Mouse (Mus musculus) intestine, embryonic 15.5 days (tissue): ENCODE measurements around the gene Mcf2l. TPM values are rescaled to one million over a fixed set of nuclear protein-coding genes. Genes with fewer than 3 reads are reported as not detected.

Experiments
- ATAC-seq: fragments of 200-750 bp; cut with Nextera tagmentation; 2 replicates; pipeline ENCODE4 v1.8.0; 2017; ENCODE audit warnings: moderate TSS enrichment, moderate library complexity
- H3K27ac ChIP-seq: fragments of 300-500 bp; sonication (generic); 2 replicates; pipeline ENCODE4 v1.5.1; 2015; ENCODE audit warnings: mild to moderate bottlenecking, inconsistent platforms
- H3K27me3 ChIP-seq: fragments of 300-500 bp; sonication (generic); replicated peaks from 2 replicates; pipeline ENCODE4 v1.6.1; 2015; ENCODE audit warnings: inconsistent platforms
- H3K36me3 ChIP-seq: fragments of 300-500 bp; sonication (generic); 2 replicates; pipeline ENCODE4 v1.6.1; 2015; ENCODE audit warnings: inconsistent platforms
- H3K4me1 ChIP-seq: fragments of 300-500 bp; sonication (generic); replicated peaks from 2 replicates; pipeline ENCODE4 v1.6.1; 2015; ENCODE audit warnings: inconsistent platforms
- H3K4me2 ChIP-seq: fragments of 300-500 bp; sonication (generic); replicated peaks from 2 replicates; pipeline ENCODE4 v1.6.1; 2015; ENCODE audit warnings: mild to moderate bottlenecking, inconsistent platforms
- H3K4me3 ChIP-seq: fragments of 300-500 bp; sonication (generic); replicated peaks from 2 replicates; pipeline ENCODE4 v1.5.1; 2015; ENCODE audit warnings: inconsistent platforms
- H3K9ac ChIP-seq: fragments of 300-500 bp; sonication (generic); 2 replicates; pipeline ENCODE4 v1.6.1; 2015; ENCODE audit warnings: inconsistent platforms
- H3K9me3 ChIP-seq: fragments of 300-500 bp; sonication (generic); 2 replicates; pipeline ENCODE4 v1.6.1; 2016; ENCODE audit warnings: inconsistent platforms
- WGBS: fragments of 180-500 bp; shearing (Covaris S2); methylation state at CpG from one replicate; pipeline ENCODE4 v1.1.7; 2015; 5-methylcytosine and 5-hydroxymethylcytosine counted together
- polyA plus RNA-seq: library from polyadenylated mRNA; unstranded; fragments of >200 nt; fragmentation: Nextera tagmentation; extraction: Ambion mirVana; gene quantifications from 2 replicates; pipeline ENCODE4 v1.2.1, GENCODE M21; 2015

Gene Mcf2l
- polyA plus RNA-seq, 1 experiment from 2014 or later, result 13.7 TPM

- ATAC-seq, result peak; percentile 70
- 14% methylated on average over 21 of the region's 21 CpGs for WGBS
Measured at GRCm38 (mm10) chr8:12947604-12948573, 74.3 kb downstream of the Mcf2l start.

GRCm38 (mm10) chr8:12948574-12948961, 75.0 kb downstream of the Mcf2l start:
- H3K36me3 ChIP-seq, result no peaks in the 10 kb centered on the region
- no peaks in the 10 kb centered on the region for H3K27me3 ChIP-seq
- H3K9ac ChIP-seq, result peak overlapping the region; percentile 47
- H3K27ac ChIP-seq, result 0 out of 2 replicates have a peak overlapping the region, but pooled peaks have one; percentile 44
- H3K4me1 ChIP-seq, result peaks cover 29% of the 10 kb centered on the region
- peak overlapping the region; percentile 30; the same call in 1 of the 2 replicates for H3K4me3 ChIP-seq
- 31% methylated on average over 3 of the region's 3 CpGs for WGBS
- H3K4me2 ChIP-seq, result peak overlapping the region; percentile 61
- no peaks in the 10 kb centered on the region for H3K9me3 ChIP-seq
- no peak for ATAC-seq

More at GRCm38 (mm10) chr8:12947604-12948573, 74.3 kb downstream of the Mcf2l start:
- H3K4me3 ChIP-seq, result peak overlapping the region; percentile 30
- H3K27me3 ChIP-seq, result no peaks in the 10 kb centered on the region
- no peaks in the 10 kb centered on the region for H3K36me3 ChIP-seq
- no peaks in the 10 kb centered on the region for H3K9me3 ChIP-seq
- H3K27ac ChIP-seq, result peak overlapping the region; percentile 44
- H3K9ac ChIP-seq, result peak overlapping the region; percentile 47
- peak overlapping the region; percentile 61 for H3K4me2 ChIP-seq
- H3K4me1 ChIP-seq, result peaks cover 29% of the 10 kb centered on the region

DNA sequence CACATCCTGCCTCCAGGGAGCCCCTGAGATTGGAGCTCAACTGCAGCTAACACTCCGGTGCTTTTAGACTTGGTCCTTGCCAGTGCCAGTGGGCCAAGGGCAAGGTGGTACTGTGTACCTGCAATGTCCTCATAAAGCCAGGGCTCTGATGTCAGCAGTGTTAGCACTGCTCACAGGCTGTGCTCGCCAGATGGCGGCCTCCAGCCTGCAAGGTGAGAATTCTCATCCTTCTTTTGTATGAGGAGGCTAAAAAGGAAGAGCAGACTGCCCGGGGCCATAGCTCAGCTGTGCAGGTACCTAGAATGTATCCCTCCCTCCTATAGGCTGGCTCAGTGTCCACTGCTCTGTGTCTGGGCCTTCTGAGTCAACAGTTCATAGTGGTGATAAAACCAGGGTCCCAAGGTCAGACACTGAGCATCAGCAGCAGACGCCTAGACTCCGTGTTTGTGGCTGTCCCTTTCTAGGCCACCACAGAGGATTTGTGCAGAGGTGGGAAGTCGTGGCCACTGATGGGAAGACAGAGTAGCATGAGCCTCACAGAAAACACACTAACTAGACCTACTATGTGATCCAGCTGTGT, 77.5 kb downstream of the Mcf2l start:
- Histone ChIP-seq H3K36me3 (no peaks in the 10 kb centered on the region), H3K4me3 (no peak overlapping the region), H3K4me2 (no peak overlapping the region), H3K9me3 (no peaks in the 10 kb centered on the region), H3K27me3 (no peaks in the 10 kb centered on the region), H3K9ac (no peak overlapping the region), H3K4me1 (peaks cover 29% of the 10 kb centered on the region), H3K27ac (no peak overlapping the region)
- WGBS, result 62% methylated on average over 7 of the region's 7 CpGs
- ATAC-seq, result no peak

GRCm38 (mm10) chr8:12952699-12953098, 79.1 kb downstream of the Mcf2l start:
- no peak for ATAC-seq
- H3K4me3 ChIP-seq, result no peak overlapping the region
- WGBS, result 49% methylated on average over 6 of the region's 6 CpGs
- H3K27me3 ChIP-seq, result no peaks in the 10 kb centered on the region
- H3K36me3 ChIP-seq, result no peaks in the 10 kb centered on the region
- H3K27ac ChIP-seq, result no peak overlapping the region
- H3K4me1 ChIP-seq, result peaks cover 24% of the 10 kb centered on the region
- no peak overlapping the region for H3K9ac ChIP-seq
- H3K9me3 ChIP-seq, result no peaks in the 10 kb centered on the region
- no peak overlapping the region for H3K4me2 ChIP-seq

GRCm38 (mm10) chr8:12955362-12955879, 81.8 kb downstream of the Mcf2l start:
- ATAC-seq, result no peak
- WGBS, result 77% methylated on average over 8 of the region's 8 CpGs
- Histone ChIP-seq H3K27me3 (no peaks in the 10 kb centered on the region), H3K4me1 (peaks cover 12% of the 10 kb centered on the region), H3K36me3 (no peaks in the 10 kb centered on the region), H3K9me3 (no peaks in the 10 kb centered on the region), H3K27ac (no peak overlapping the region), H3K9ac (no peak overlapping the region), H3K4me2 (no peak overlapping the region), H3K4me3 (no peak overlapping the region)

DNA sequence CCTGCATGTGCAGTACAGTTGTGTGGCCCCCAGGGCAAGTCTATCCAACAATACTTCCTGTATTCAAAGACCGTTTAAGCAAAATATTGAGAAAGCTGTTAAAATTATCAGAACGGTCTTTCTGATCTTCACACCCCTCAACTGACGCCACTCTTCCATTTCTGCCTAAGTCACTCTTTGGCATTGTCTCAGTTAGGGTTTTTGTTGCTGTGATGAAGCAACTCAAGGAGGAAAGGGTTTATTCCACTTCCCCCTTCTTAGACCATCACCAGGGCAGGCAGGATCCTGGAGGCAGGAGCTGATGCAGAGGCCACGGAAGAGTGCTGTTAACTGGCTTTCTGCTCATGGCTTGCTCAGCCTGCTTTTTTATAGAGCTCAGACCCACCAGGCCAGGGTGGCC, 82.3 kb downstream of the Mcf2l start:
- Histone ChIP-seq H3K4me3 (no peak overlapping the region), H3K4me2 (no peak overlapping the region)
- 84% methylated on average over 4 of the region's 4 CpGs for WGBS

DNA sequence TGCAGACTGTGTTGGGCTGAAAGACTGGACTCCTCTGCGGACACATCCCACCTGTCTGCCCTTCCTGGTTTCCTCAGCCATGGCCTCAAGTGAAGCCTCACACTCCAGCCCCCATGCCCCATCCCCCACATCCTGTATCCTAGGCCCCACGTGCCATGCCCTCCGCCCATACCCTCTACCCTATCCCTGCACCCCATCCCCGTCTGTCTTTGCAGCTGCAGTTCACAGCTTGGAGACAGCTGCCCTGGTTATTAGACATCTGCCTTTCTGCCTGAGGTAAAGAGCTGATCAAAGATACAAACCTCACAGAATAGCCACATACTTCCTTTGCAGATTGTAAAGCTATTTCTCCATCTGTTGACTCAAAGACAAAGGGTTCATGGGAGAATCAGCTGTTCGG, 83.3 kb downstream of the Mcf2l start:
- no peaks in the 10 kb centered on the region for H3K36me3 ChIP-seq

More for the DNA sequence above, 82.3 kb downstream of the Mcf2l start:
- Histone ChIP-seq H3K36me3 (no peaks in the 10 kb centered on the region), H3K27me3 (no peaks in the 10 kb centered on the region), H3K27ac (no peak overlapping the region), H3K9ac (no peak overlapping the region), H3K4me1 (peaks cover 10% of the 10 kb centered on the region), H3K9me3 (no peaks in the 10 kb centered on the region)
- no peak for ATAC-seq

GRCm38 (mm10) chr8:12957419-12957818, 83.8 kb downstream of the Mcf2l start:
- Histone ChIP-seq H3K4me2 (no peak overlapping the region), H3K27me3 (no peaks in the 10 kb centered on the region), H3K9ac (no peak overlapping the region), H3K4me3 (no peak overlapping the region), H3K4me1 (peaks cover 6% of the 10 kb centered on the region; the same call in 1 of the 2 replicates), H3K27ac (no peak overlapping the region), H3K9me3 (no peaks in the 10 kb centered on the region), H3K36me3 (no peaks in the 10 kb centered on the region)
- 46% methylated on average over 6 of the region's 6 CpGs for WGBS
- ATAC-seq, result no peak

More for the DNA sequence above, 83.3 kb downstream of the Mcf2l start:
- no peak overlapping the region for H3K9ac ChIP-seq
- H3K4me3 ChIP-seq, result no peak overlapping the region
- ATAC-seq, result no peak
- no peaks in the 10 kb centered on the region for H3K27me3 ChIP-seq
- no peak overlapping the region for H3K4me2 ChIP-seq
- H3K9me3 ChIP-seq, result no peaks in the 10 kb centered on the region
- H3K4me1 ChIP-seq, result peaks cover 7% of the 10 kb centered on the region
- WGBS, result 57% methylated on average over 5 of the region's 5 CpGs
- no peak overlapping the region for H3K27ac ChIP-seq

DNA sequence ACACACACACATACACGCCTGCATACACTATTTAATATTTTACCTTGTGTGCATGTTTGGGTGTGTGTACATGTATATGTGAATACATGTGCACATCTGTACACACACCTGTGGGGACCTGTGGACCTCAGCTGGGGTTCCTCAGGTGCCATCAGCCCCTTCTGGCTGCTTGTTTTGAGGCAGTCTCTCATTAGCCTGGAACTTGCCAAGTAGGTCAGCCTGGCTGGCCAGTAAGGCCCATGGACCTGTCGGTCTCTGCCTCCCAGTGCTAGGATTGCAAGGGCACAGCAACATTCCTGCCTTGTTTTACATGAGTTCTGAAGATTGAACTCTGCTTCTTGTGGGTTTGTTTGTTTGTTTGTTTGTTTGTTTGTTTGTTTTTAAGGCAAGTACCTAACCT, 87.0 kb downstream of the Mcf2l start:
- no peaks in the 10 kb centered on the region for H3K27me3 ChIP-seq
- peaks cover 8% of the 10 kb centered on the region; the same call in 1 of the 2 replicates for H3K4me1 ChIP-seq
- no peak overlapping the region for H3K27ac ChIP-seq
- 91% methylated on average over 2 of the region's 2 CpGs for WGBS
- H3K4me3 ChIP-seq, result no peak overlapping the region
- H3K4me2 ChIP-seq, result no peak overlapping the region
- H3K9me3 ChIP-seq, result no peaks in the 10 kb centered on the region
- no peak overlapping the region for H3K9ac ChIP-seq
- H3K36me3 ChIP-seq, result no peaks in the 10 kb centered on the region
- ATAC-seq, result no peak

DNA sequence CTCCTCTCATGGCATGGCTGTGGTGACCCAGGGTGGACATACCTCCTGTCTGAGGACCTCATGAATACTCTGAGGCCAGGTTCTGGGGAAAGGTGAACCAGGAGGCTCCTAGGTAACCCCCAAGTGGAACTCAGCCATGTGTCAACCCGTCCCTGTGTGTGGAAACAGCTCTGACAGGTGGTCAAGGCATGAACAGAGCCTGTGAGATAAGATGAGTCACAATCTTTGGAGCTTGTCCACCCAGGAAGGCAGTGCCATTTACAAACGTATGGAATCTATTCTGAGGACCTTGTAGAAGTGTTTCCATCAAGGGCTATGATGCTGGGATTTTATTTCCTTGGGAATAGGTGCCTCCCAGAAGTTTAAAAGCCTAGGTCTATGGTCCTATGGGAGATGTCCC, 87.6 kb downstream of the Mcf2l start:
- no peaks in the 10 kb centered on the region for H3K27me3 ChIP-seq
- ATAC-seq, result no peak
- no peaks in the 10 kb centered on the region for H3K36me3 ChIP-seq
- no peak overlapping the region for H3K4me3 ChIP-seq
- H3K9ac ChIP-seq, result no peak overlapping the region
- WGBS, result 56% methylated on average over 2 of the region's 2 CpGs
- H3K9me3 ChIP-seq, result no peaks in the 10 kb centered on the region
- no peak overlapping the region for H3K27ac ChIP-seq
- no peak overlapping the region for H3K4me2 ChIP-seq
- H3K4me1 ChIP-seq, result peaks cover 8% of the 10 kb centered on the region; the same call in 1 of the 2 replicates

GRCm38 (mm10) chr8:12961821-12962534, 88.4 kb downstream of the Mcf2l start:
- Histone ChIP-seq H3K9me3 (no peaks in the 10 kb centered on the region), H3K9ac (no peak overlapping the region), H3K4me2 (no peak overlapping the region), H3K4me1 (peaks cover 8% of the 10 kb centered on the region; the same call in 1 of the 2 replicates), H3K36me3 (no peaks in the 10 kb centered on the region), H3K4me3 (no peak overlapping the region), H3K27ac (no peak overlapping the region), H3K27me3 (no peaks in the 10 kb centered on the region)
- WGBS, result 69% methylated on average over 8 of the region's 8 CpGs
- no peak for ATAC-seq
